Mouse (Mus musculus): ENCODE measurements at regions not wholly inside any gene's neighbourhood (a gene's known extent, or its start where the extent isn't known, plus 50 kb on each side); places are given as distances from the start of the nearest gene placed in this dataset.

DNA sequence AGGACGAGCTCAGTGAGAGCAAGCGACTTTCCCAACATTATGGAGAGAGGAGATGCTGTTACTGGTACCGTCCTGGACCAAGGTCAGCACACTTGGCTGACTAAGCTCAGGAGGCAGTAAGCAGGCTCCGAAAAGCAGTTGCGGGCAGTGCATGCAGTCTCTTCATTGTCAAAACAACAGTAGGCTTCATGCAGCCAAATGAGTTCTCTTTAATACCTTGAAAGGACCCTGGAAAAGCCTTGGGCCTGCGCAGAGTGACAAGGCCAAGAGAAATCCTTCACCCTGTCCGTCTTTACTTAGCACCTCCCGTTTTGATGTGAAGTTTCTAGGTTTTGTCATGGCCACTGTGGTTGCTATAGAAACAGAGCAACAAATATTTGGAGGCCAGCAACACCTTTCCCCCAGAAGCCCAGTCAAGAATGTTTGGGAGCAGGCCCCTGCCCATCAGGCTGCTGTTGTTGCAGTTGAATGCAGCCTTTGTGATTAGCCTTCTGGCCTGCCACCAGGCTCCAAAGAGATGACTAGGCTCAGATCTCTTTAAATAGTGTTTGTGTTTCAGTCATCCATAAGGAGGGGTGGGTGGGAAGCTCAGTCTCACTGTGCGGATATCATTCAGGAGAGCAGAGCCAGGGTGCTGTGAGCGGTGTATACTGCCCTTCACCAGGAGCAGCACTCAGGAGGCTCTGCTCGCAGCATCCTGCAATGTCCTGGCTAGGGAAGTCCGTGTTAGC is 85.6 kb upstream of the Jun start:
- TF ChIP-seq POLR2A (IDR thresholded peaks at IDR 0.05; ENCODE audit: insufficient read depth, low read depth, low read length) (no peak), CTCF (IDR thresholded peaks at IDR 0.05; ENCODE audit: insufficient read depth, low read depth, low read length) (no peak)

Measured in olfactory bulb, adult 2 months (tissue).